Mouse (Mus musculus) 416B (cell line): ENCODE measurements at regions not wholly inside any gene's neighbourhood (a gene's known extent, or its start where the extent isn't known, plus 50 kb on each side); places are given as distances from the start of the nearest gene placed in this dataset.
A peak's percentile ranks its signal among the peaks of the same experiment; 100 is the strongest.

Source experiments
- DNase-seq: peaks from one replicate; pipeline ENCODE4 v3.0.0; 2011; ENCODE audit warnings: low read depth

DNA sequence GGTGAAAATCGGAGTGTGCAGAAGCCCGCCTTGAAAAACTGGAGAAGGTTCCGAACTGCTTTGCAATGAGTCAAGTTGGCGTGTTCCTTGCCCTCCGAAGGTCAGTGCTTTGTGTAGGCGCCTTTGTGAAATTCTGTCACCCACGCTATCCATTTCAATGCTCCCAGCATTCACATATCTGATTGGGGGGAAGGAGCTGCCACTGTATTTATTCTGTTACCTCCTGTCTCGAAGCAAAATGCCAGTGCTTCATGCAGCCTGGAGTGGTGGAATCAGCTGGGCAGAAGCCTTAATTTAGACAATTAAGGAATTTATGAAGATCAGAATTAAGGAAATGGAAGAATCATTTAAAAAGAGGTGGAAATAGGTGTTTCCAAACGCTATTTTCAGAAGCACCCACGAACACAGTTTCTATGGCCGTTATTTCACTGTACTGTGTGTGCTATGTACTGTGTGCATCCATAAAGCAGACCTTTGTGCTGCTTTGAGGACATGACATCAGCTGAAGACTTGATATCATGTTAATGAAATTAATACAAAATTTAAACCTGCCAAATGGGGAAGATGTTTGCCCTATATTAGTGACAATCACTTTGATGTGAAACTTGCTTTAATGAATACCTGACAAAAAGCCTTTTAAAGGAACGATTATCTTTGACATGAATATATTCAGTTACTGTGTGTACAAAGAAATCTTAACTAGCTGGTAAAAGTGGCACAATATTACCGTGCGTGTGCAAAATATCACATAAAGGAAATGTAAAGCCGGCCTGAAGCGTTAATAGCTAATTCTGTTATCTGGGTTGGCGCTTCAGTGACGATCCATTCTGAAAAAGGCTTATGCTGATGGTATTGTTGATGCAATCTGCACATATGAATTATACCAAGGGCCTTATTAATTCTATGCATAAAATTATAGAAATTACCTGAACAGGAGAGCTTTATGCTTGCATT, 72.9 kb upstream of the Gls start:
- no peak for DNase-seq

DNA sequence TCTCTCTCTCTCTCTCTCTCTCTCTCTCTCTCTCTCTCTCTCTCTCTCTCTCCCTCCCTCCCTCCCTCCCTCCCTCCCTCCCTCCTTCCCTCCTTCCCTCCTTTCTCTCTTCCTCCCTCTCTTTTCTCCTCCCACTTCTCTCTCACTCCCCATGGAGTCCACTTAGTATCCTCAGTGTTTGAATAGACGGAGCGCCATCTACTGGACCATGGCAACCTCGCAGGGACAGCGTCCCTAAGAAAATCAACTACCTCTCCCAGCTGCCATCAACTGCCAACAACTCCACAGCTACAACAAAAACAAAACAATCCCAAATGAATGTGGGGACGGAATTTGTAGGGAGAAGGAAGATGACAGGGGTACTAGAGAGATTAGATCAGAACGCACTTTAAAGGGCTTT, 69.5 kb upstream of the Gls start:
- peak; percentile 80 for DNase-seq

DNA sequence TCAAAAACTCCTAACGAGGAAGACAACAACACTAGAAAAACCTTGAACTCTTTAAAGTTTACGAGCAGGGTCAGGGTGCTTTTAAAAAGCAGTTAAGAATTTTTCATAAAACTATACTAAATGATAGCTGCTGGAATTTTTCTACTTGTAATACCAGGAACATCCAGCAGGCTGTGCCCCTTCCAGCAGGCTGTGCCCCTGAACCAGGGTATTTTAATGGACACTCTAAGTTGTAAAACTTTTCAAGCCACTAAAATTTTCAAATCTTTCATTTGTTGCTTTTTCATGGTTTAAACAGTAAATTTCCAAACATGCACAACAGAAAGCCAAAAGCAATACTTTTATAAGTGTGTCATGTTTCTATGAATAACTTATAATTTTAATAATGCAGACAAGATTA, 68.2 kb upstream of the Gls start:
- peak; percentile 58 for DNase-seq

DNA sequence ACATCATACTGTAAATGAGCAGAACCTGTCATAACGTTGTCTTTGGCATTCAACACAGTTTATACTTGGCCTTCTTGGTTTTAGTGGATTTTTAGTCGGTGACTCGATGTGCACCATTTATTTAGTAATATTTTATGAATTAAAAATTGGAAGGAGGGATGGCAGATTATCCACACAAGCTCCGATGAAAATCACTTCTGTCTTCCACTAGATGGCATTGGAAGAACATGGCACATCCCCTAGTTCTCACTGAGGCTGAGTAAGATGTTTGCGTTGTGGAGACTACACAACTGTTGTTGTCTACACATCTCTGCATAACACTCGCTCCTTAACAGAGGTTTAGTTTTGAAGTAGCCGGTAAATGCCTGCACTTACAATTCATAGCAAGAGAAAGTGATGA, 66.5 kb upstream of the Gls start:
- DNase-seq, result no peak

DNA sequence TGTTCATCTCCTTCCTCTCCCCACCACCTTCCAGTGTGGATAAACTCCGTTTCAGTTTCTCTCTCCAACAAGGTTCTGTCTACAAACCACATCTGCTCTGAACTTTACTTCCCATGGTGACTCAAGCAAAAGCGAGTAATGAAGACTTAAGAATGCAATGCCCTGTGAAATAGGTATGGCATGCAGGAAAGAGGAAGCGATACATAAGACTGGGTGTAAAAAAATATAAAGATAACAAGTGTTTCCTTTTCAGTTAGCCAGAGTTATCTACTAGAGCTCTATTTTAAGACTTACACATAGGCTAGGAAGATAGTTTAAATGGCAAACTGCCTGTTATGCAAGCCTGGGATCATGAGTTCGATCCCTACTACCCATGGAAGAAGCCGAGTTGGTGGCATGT, 65.3 kb upstream of the Gls start:
- peak; percentile 78 for DNase-seq

DNA sequence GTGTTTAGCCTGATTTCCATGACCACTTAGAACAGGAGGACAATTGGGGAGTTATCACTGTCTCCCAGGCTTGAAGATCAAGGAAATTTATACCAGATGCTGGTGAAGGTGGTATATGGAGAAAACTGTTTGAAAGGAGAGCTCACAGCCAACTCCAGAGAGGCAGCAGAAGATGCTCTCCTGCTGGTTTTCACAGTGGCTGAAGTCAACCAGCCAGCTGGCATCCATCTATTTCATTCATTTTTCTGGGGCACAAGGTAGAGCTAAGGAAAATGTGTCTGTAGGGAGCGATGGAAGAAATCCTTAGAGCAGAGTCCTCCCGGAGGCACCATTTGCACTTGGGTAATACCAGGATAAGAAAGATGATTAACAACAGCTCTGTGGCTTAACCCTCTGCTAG, 63.1 kb upstream of the Gls start:
- no peak for DNase-seq

DNA sequence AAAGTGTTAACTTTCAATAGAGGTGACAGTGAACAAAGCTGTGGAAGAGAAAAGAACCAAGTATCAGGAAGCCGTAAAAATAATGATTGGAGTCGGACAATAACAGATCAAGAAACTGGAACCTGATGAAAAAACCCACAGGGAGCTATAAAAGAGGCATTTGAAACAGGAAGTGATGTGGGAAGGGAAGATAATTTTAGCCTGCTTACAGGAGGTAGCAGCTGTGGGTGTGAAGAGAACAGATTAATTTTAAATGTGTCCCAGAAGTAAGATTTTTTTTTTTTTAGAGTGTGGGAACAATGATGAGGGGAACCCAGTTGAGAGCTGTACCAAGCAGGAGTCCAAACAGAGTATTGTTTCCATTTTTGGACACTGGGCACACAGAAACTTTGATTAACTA, 61.5 kb upstream of the Gls start:
- DNase-seq, result no peak

DNA sequence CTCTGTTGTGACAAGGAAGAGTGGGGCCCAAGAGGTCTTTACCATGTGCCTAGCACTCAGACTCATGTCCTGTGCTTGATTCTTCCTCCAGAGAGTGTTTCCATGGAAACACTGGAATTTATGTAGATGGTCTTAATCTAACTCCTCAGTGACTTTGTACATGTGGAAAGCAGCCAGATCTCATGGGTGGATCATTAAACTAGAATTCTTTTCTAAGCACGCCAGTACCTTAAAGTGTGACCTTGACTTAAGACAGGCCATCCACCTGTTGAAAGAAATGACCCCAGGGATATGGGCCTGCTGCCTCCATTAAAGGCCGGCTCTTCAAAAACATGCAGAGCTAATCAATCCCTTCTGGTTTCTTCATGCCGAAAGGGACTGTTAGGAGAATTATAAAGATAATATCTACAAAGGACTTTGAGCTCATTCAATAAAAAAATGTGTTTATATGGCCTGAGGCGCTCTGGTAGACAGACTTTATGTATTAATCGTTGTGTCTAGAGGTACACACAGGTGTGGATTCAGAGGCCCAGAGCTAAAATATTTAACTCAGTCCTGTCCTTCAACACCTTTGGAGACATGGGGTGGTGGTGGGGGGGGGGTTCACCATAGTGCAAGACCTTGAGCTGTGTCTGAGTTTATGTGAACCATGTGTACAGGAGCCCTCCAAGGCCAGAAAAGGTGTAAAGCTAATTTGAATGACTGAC, 60.5 kb upstream of the Gls start:
- no peak for DNase-seq
